Mouse (Mus musculus): Measurements from ENCODE around the gene Prkd1. TPM values are rescaled to one million over a fixed set of nuclear protein-coding genes. Genes with fewer than 3 reads are reported as not detected.
"Not testable (repeated sequence)": the region's sequence is repeated elsewhere in the genome, so short reads cannot be mapped to it uniquely, and the experiment has no call there.

Prkd1 gene
- 1.7 and 2.7 TPM in 2 replicates for polyA plus RNA-seq (2015; fragmentation: Nextera tagmentation; extraction: Ambion mirVana)

DNA sequence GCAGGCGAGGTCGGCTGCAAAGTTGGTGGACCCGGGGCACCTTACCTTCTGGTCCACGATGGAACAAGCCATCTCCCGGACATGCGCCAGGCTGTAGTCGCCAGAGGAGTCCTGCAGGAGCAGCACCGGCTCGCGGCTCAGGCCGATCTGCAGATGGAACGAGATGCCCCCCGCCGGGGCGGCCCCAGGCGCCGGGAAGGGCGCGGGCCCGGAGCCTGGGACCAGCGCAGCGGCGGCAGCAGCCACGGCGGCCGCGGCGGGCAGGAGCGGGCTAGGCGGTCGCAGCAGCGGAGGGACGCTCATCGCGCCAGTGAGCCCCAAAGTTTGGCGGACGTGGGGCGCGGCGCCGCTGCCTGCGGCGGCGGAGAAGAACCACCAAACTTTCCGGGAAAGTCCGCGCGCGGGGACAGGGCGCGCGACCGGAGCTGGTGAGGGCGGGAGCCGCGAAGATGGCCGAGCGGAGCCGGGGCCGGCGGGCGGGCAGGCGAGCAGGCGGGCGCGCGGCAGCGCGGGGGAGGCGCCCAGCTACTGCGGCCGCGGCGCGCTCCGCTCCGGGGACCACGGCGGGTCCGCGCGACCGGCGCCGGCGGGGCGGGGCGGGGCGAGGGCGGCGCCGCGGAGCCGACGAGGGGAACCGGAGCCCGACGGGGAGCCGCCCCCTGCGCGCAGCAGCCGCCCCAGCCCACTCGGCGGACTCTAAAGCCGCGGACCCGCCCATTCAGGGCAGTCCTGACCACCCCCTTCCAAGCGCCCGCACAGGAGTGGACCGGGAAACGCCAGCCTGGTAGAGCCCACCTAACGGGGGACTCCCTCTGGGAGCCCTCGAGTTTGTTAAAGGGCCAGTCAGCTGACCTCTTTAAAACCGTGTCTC lies at the start of gene Prkd1:
Gene Prkd1, minus strand, starts transcription at position 428 of the 871 bp plus-strand sequence.
- H3K4me2 ChIP-seq (ENCODE audit: low read depth, low read length) = peak within 1 kb of the TSS; percentile 96
- peak within 1 kb of the TSS; percentile 79 for H3K4me3 ChIP-seq (ENCODE audit: low read length)
- H3K9me3 ChIP-seq (ENCODE audit: control insufficient read depth, low read length) = no peaks in the 10 kb centered on the region
- H3K9ac ChIP-seq (ENCODE audit: low read depth, low read length) = peak within 1 kb of the TSS; percentile 84
- H3K4me1 ChIP-seq (ENCODE audit: control insufficient read depth, insufficient read depth, low read length) = no peaks in the 10 kb centered on the region
- under 1% methylated on average over 94 of the region's 114 CpGs for WGBS
- no peaks in the 10 kb centered on the region for H3K36me3 ChIP-seq (ENCODE audit: control insufficient read depth, insufficient read depth, low read length)
- H3K27ac ChIP-seq (ENCODE audit: low read length) = peak within 1 kb of the TSS; percentile 41
- peak; percentile 94 for ATAC-seq
- no peaks in the 10 kb centered on the region; the same call in 1 of the 2 replicates for H3K27me3 ChIP-seq (replicated peaks; ENCODE audit: control insufficient read depth, insufficient read depth, low read length)

DNA sequence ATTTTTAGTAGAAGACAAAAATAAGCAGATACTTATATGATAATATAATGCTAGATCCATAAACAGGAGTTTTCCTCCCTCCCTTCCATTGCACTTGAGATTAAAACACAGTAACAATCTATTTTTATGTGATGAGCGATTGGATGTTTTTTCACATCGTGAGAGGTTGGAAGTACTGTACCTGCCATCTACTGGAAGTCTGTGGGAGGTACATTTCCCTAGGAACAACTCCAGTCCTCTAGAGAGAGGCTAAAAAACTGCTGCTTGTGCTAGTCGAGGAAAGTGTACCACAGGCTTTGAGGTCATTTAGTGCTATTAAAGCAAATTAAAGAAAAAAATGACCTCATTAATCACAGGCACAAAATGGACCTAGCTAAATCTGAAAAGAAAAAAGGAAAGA lies 48.6 kb upstream of the Prkd1 start:
- no peak for ATAC-seq
- Histone ChIP-seq H3K36me3 (ENCODE audit: control insufficient read depth, insufficient read depth, low read length) (no peaks in the 10 kb centered on the region), H3K27ac (ENCODE audit: low read length) (no peak overlapping the region), H3K9ac (ENCODE audit: low read depth, low read length) (no peak overlapping the region), H3K27me3 (replicated peaks; ENCODE audit: control insufficient read depth, insufficient read depth, low read length) (no peaks in the 10 kb centered on the region), H3K4me3 (ENCODE audit: low read length) (no peak overlapping the region), H3K4me1 (ENCODE audit: control insufficient read depth, insufficient read depth, low read length) (no peaks in the 10 kb centered on the region), H3K4me2 (ENCODE audit: low read depth, low read length) (no peak overlapping the region), H3K9me3 (ENCODE audit: control insufficient read depth, low read length) (no peaks in the 10 kb centered on the region)
- WGBS = 15% methylated on average over 3 of the region's 3 CpGs

DNA sequence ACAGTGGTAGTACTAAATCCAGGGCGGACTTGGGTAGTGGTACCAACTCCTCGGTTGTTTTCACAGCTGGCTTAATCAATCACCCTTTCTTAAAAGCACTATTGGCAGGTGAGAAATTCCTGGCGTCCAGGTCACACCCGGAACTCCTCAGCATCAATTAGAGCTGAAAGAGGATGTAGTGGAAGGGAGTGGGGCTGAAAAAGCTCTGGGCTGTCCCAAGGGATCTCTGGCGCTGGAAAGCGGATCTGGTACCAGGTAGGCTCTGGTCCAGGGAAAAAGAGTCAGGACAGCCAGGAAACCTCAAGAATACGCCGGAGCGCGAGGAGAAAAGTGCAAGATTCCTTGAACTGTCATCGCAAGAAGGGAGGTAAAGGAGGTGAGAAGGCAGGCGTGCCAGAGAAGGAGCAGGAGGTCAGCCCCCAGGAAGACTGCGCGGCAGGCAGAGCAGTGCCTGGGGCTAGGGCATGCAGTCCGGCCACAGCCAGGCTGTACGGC lies 675 bp downstream of the Prkd1 start:
- Histone ChIP-seq H3K4me1 (ENCODE audit: control insufficient read depth, insufficient read depth, low read length) (no peaks in the 10 kb centered on the region), H3K4me2 (ENCODE audit: low read depth, low read length) (peak overlapping the region; percentile 96), H3K9me3 (ENCODE audit: control insufficient read depth, low read length) (no peaks in the 10 kb centered on the region), H3K9ac (ENCODE audit: low read depth, low read length) (peak overlapping the region; percentile 84), H3K4me3 (ENCODE audit: low read length) (peak overlapping the region; percentile 79), H3K27me3 (replicated peaks; ENCODE audit: control insufficient read depth, insufficient read depth, low read length) (no peaks in the 10 kb centered on the region; the same call in 1 of the 2 replicates), H3K27ac (ENCODE audit: low read length) (no peak overlapping the region; the same call in 1 of the 2 replicates), H3K36me3 (ENCODE audit: control insufficient read depth, insufficient read depth, low read length) (no peaks in the 10 kb centered on the region)
- ATAC-seq = no peak
- WGBS = 1% methylated on average over 16 of the region's 16 CpGs

DNA sequence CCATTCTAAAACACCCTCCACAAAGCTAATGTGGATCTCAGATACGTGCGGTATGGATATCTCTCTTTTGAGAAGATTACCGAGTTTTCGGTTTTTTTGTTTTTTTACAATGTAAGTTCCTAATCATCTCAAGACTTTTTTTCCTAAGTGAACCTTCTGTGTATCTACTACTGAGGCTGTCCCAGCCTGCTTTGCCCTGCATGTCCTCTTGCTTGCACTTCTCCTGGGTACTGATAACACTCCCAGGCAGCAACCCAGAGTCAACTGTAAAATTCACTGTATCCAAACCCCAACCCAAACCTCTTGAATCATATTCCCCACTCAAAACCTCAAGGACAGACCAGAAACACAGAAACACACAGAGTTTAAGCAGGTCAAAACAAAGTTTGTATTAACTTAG lies 2.0 kb downstream of the Prkd1 start:
- Histone ChIP-seq H3K36me3 (ENCODE audit: control insufficient read depth, insufficient read depth, low read length) (no peaks in the 10 kb centered on the region), H3K27me3 (replicated peaks; ENCODE audit: control insufficient read depth, insufficient read depth, low read length) (no peaks in the 10 kb centered on the region; the same call in 1 of the 2 replicates), H3K9ac (ENCODE audit: low read depth, low read length) (no peak overlapping the region), H3K4me2 (ENCODE audit: low read depth, low read length) (no peak overlapping the region), H3K4me3 (ENCODE audit: low read length) (no peak overlapping the region), H3K4me1 (ENCODE audit: control insufficient read depth, insufficient read depth, low read length) (no peaks in the 10 kb centered on the region), H3K9me3 (ENCODE audit: control insufficient read depth, low read length) (no peaks in the 10 kb centered on the region), H3K27ac (ENCODE audit: low read length) (no peak overlapping the region)
- 90% methylated on average over 4 of the region's 4 CpGs for WGBS
- ATAC-seq = no peak

DNA sequence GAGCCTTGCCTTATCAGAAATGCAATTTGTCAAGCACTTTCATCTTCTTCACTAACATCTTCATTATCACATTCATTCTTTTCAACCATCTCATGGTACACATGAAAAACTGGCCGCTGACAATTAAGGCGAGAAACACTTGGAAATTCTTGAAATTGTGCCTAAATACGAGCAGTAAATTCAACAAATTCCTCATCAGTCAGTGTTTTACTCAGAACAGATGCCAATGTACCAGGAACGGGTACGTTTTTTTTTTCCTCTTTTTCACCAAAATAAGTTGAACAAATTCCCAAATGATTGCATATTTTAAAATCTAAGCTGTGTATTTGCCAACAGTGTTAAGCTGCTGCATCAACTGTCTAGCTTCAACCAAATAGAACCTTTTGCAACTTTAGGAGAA lies 6.2 kb downstream of the Prkd1 start:
- no peak for ATAC-seq
- no peak overlapping the region for H3K27ac ChIP-seq (ENCODE audit: low read length)
- WGBS = 77% methylated on average over 5 of the region's 5 CpGs
- H3K36me3 ChIP-seq (ENCODE audit: control insufficient read depth, insufficient read depth, low read length) = no peaks in the 10 kb centered on the region
- no peaks in the 10 kb centered on the region for H3K4me1 ChIP-seq (ENCODE audit: control insufficient read depth, insufficient read depth, low read length)
- H3K27me3 ChIP-seq (replicated peaks; ENCODE audit: control insufficient read depth, insufficient read depth, low read length) = no peaks in the 10 kb centered on the region
- H3K9ac ChIP-seq (ENCODE audit: low read depth, low read length) = no peak overlapping the region
- H3K9me3 ChIP-seq (ENCODE audit: control insufficient read depth, low read length) = no peaks in the 10 kb centered on the region
- H3K4me3 ChIP-seq (ENCODE audit: low read length) = no peak overlapping the region
- no peak overlapping the region for H3K4me2 ChIP-seq (ENCODE audit: low read depth, low read length)

DNA sequence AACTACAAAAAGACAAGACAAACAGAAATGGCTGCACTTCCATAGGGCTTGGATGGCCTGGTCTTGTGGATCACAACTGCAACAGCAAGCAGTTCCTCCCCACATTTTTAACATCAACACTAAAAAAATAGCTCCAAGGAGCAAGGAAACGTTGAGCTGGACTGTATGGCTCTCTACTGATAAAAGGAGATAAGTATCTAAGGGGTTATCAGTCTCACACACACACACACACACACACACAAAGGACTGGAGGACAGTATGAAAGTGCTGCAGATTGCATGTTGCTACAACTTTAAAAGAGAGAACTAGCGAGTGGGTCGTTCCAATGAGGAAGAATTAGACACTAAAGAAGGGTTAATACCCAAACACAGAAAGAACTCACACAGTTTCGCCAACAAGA lies 8.7 kb downstream of the Prkd1 start:
- H3K4me2 ChIP-seq (ENCODE audit: low read depth, low read length) = no peak overlapping the region
- H3K9me3 ChIP-seq (ENCODE audit: control insufficient read depth, low read length) = no peaks in the 10 kb centered on the region
- ATAC-seq = no peak
- 75% methylated on average over 4 of the region's 4 CpGs for WGBS
- H3K4me1 ChIP-seq (ENCODE audit: control insufficient read depth, insufficient read depth, low read length) = no peaks in the 10 kb centered on the region
- H3K9ac ChIP-seq (ENCODE audit: low read depth, low read length) = no peak overlapping the region
- no peaks in the 10 kb centered on the region for H3K27me3 ChIP-seq (replicated peaks; ENCODE audit: control insufficient read depth, insufficient read depth, low read length)
- H3K36me3 ChIP-seq (ENCODE audit: control insufficient read depth, insufficient read depth, low read length) = no peaks in the 10 kb centered on the region
- H3K27ac ChIP-seq (ENCODE audit: low read length) = no peak overlapping the region
- H3K4me3 ChIP-seq (ENCODE audit: low read length) = no peak overlapping the region

DNA sequence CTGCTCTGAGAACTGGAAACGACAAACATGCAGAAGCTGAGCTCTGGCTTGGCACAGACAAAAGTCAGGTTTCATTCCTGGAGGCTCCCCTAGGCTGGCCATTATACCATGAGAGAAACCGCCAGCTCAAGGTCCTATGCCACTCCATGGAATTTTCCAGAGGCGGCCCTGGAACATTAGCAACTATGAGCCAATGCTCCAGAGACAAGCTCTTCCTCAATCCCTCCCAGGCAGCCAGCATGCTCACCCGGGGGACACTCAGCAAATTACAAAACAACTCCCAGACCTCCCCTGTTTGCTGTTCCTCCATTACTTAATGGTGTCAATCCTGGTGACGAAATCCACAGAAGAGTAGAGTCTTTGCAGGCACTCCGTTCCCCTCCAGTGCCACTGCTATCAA lies 14.5 kb downstream of the Prkd1 start:
- Histone ChIP-seq H3K9ac (ENCODE audit: low read depth, low read length) (no peak overlapping the region), H3K4me2 (ENCODE audit: low read depth, low read length) (no peak overlapping the region), H3K27ac (ENCODE audit: low read length) (no peak overlapping the region), H3K9me3 (ENCODE audit: control insufficient read depth, low read length) (no peaks in the 10 kb centered on the region), H3K4me1 (ENCODE audit: control insufficient read depth, insufficient read depth, low read length) (no peaks in the 10 kb centered on the region), H3K4me3 (ENCODE audit: low read length) (no peak overlapping the region), H3K27me3 (replicated peaks; ENCODE audit: control insufficient read depth, insufficient read depth, low read length) (no peaks in the 10 kb centered on the region), H3K36me3 (ENCODE audit: control insufficient read depth, insufficient read depth, low read length) (no peaks in the 10 kb centered on the region)
- ATAC-seq = no peak
- WGBS = 71% methylated on average over 6 of the region's 6 CpGs

DNA sequence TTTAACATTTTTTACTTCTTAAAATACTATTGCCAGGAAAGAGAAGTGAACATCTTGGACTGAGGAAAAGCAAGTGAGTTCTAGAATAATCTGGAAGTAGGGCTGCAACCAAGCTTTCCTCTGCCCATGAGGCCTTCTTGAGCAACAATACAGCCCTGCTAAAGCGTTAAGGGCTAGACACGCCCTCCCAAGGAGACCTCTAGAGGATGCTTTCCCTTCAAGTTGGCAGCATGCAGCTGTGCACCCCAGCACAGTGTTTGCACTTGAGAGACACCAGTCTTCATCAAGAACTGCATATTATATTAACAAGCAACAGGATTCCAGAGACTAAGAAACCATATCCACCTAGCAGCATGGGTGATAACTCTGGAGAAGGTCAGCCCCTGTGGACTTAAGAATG lies 22.8 kb downstream of the Prkd1 start:
- not testable (repeated sequence) for H3K4me3 ChIP-seq (ENCODE audit: low read length); H3K27me3 ChIP-seq (replicated peaks; ENCODE audit: control insufficient read depth, insufficient read depth, low read length); H3K36me3 ChIP-seq (ENCODE audit: control insufficient read depth, insufficient read depth, low read length); H3K4me2 ChIP-seq (ENCODE audit: low read depth, low read length); H3K9me3 ChIP-seq (ENCODE audit: control insufficient read depth, low read length); H3K9ac ChIP-seq (ENCODE audit: low read depth, low read length); H3K27ac ChIP-seq (ENCODE audit: low read length); H3K4me1 ChIP-seq (ENCODE audit: control insufficient read depth, insufficient read depth, low read length); ATAC-seq
- 50% methylated on average over 2 of the region's 2 CpGs for WGBS

DNA sequence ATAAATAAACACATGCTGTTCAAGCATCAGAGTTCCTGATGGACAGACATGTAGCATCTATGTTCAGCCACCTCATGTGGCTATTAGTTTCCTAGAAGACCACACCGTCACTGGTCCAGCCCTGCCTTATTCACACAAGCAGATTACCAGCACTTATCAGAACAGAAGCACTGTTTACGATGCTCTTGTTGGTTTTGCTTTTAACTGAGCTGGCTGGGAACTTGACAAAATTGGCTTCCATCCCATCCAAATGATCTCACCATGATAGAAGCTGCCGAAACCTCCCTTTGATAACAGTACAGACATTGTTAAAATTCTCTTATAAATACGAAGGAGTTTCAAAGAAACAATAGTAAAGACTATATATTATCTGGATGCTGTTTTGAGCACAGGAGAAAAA lies 24.7 kb downstream of the Prkd1 start:
- Histone ChIP-seq H3K27ac (ENCODE audit: low read length) (no peak overlapping the region), H3K27me3 (replicated peaks; ENCODE audit: control insufficient read depth, insufficient read depth, low read length) (no peaks in the 10 kb centered on the region), H3K4me2 (ENCODE audit: low read depth, low read length) (no peak overlapping the region), H3K36me3 (ENCODE audit: control insufficient read depth, insufficient read depth, low read length) (no peaks in the 10 kb centered on the region), H3K9ac (ENCODE audit: low read depth, low read length) (no peak overlapping the region), H3K4me3 (ENCODE audit: low read length) (no peak overlapping the region), H3K9me3 (ENCODE audit: control insufficient read depth, low read length) (no peaks in the 10 kb centered on the region), H3K4me1 (ENCODE audit: control insufficient read depth, insufficient read depth, low read length) (no peaks in the 10 kb centered on the region)
- no peak for ATAC-seq
- 38% methylated on average over 4 of the region's 4 CpGs for WGBS
